Mouse (Mus musculus) small intestine, adult 2 months (tissue): ENCODE measurements around the gene Rxfp3. TPM values are rescaled to one million over a fixed set of nuclear protein-coding genes. Genes with fewer than 3 reads are reported as not detected.

Source experiments
- H3K27ac ChIP-seq: fragments of 200-500 bp; 2 replicates; pipeline ENCODE4 v1.5.1; 2012; ENCODE audit warnings: low read depth, low read length, control low read depth, inconsistent platforms; ENCODE audit not compliant: insufficient read depth
- H3K27me3 ChIP-seq: fragments of 200-500 bp; 2 replicates; pipeline ENCODE4 v1.6.1; 2012; ENCODE audit warnings: mild to moderate bottlenecking, moderate library complexity, low read length, inconsistent platforms; ENCODE audit not compliant: control insufficient read depth, insufficient read depth
- H3K36me3 ChIP-seq: fragments of 200-500 bp; 2 replicates; pipeline ENCODE4 v1.6.1; 2012; ENCODE audit warnings: mild to moderate bottlenecking, low read length, control low read depth, inconsistent platforms; ENCODE audit not compliant: control insufficient read depth, insufficient read depth
- H3K4me1 ChIP-seq: fragments of 200-500 bp; 2 replicates; pipeline ENCODE4 v1.6.1; 2012; ENCODE audit warnings: low read length, inconsistent platforms, mixed read lengths; ENCODE audit not compliant: control insufficient read depth, insufficient read depth, insufficient read length
- H3K4me3 ChIP-seq: fragments of 200-500 bp; 2 replicates; pipeline ENCODE4 v1.5.1; 2012; ENCODE audit warnings: low read depth, mild to moderate bottlenecking, control low read depth, inconsistent platforms, low read length, moderate library complexity
- CTCF ChIP-seq: fragments of 200-500 bp; IDR thresholded peaks from 2 replicates; pipeline ENCODE4 v1.5.1; 2012; ENCODE audit warnings: low read depth, mild to moderate bottlenecking, control low read depth, inconsistent platforms, low read length, moderate library complexity, mixed read lengths; ENCODE audit not compliant: insufficient replicate concordance, insufficient read length; ENCODE audit errors: extremely low read depth
- POLR2A ChIP-seq: fragments of 200-500 bp; IDR thresholded peaks from 2 replicates; pipeline ENCODE4 v1.6.1; 2012; ENCODE audit warnings: low read depth, mild to moderate bottlenecking, control low read depth, inconsistent platforms, low read length, moderate library complexity
- WGBS: fragments of 180-500 bp; shearing (Covaris S2); methylation state at CpG from one replicate; pipeline ENCODE4 v1.1.7; 2018; 5-methylcytosine and 5-hydroxymethylcytosine counted together
- polyA plus RNA-seq: library from polyadenylated mRNA; depleted of rRNA; stranded (reverse); fragments of >200 nt; gene quantifications from 2 replicates; pipeline ENCODE4 v1.2.3, GENCODE M21; 2012

Gene Rxfp3
- polyA plus RNA-seq, 1 experiment: not detected

GRCm38 (mm10) chr15:11053678-11054439 lies 16.1 kb upstream of the Rxfp3 start:
- Histone ChIP-seq H3K4me1 (no peaks in the 10 kb centered on the region), H3K36me3 (no peaks in the 10 kb centered on the region), H3K27ac (no peak overlapping the region), H3K27me3 (no peaks in the 10 kb centered on the region), H3K4me3 (no peak overlapping the region)
- 52% methylated on average over 10 of the region's 10 CpGs for WGBS
- no peak for TF ChIP-seq POLR2A
- TF ChIP-seq CTCF: no peak

GRCm38 (mm10) chr15:11042828-11043227 lies 5.0 kb upstream of the Rxfp3 start:
- H3K4me1 ChIP-seq: no peaks in the 10 kb centered on the region
- H3K27me3 ChIP-seq: no peaks in the 10 kb centered on the region
- H3K27ac ChIP-seq: no peak overlapping the region
- TF ChIP-seq CTCF (no peak), POLR2A (no peak)
- no peak overlapping the region for H3K4me3 ChIP-seq
- no peaks in the 10 kb centered on the region for H3K36me3 ChIP-seq
- WGBS: 39% methylated on average over 5 of the region's 5 CpGs

- Histone ChIP-seq H3K27me3 (peaks cover 13% of the 10 kb centered on the region), H3K36me3 (no peaks in the 10 kb centered on the region), H3K4me3 (no peak overlapping the region), H3K27ac (no peak overlapping the region), H3K4me1 (peaks cover 6% of the 10 kb centered on the region; the same call in 1 of the 2 replicates)
- 93% methylated on average over 2 of the region's 2 CpGs for WGBS
- TF ChIP-seq CTCF (no peak), POLR2A (no peak)
Observed at GRCm38 (mm10) chr15:11041229-11041628, 3.4 kb upstream of the Rxfp3 start.

GRCm38 (mm10) chr15:11040067-11040466 lies 2.3 kb upstream of the Rxfp3 start:
- peaks cover 9% of the 10 kb centered on the region; the same call in 1 of the 2 replicates for H3K4me1 ChIP-seq
- H3K27ac ChIP-seq: no peak overlapping the region
- TF ChIP-seq CTCF (no peak), POLR2A (no peak)
- H3K27me3 ChIP-seq: peaks cover 19% of the 10 kb centered on the region
- H3K36me3 ChIP-seq: no peaks in the 10 kb centered on the region
- no peak overlapping the region for H3K4me3 ChIP-seq
- 24% methylated on average over 5 of the region's 5 CpGs for WGBS

- Histone ChIP-seq H3K36me3 (no peaks in the 10 kb centered on the region), H3K4me1 (peaks cover 9% of the 10 kb centered on the region; the same call in 1 of the 2 replicates), H3K4me3 (no peak overlapping the region), H3K27me3 (peaks cover 22% of the 10 kb centered on the region), H3K27ac (no peak overlapping the region)
- no peak for TF ChIP-seq CTCF
- TF ChIP-seq POLR2A: no peak
- 2% methylated on average over 12 of the region's 12 CpGs for WGBS
Observed at GRCm38 (mm10) chr15:11038476-11038875, 685 bp upstream of the Rxfp3 start.

GRCm38 (mm10) chr15:11037376-11037695 lies 455 bp downstream of the Rxfp3 start:
- WGBS: 6% methylated on average over 8 of the region's 8 CpGs
- no peak for TF ChIP-seq POLR2A
- no peak for TF ChIP-seq CTCF
- no peak overlapping the region; the same call in 1 of the 2 replicates for H3K4me3 ChIP-seq
- H3K36me3 ChIP-seq: no peaks in the 10 kb centered on the region
- peaks cover 22% of the 10 kb centered on the region for H3K27me3 ChIP-seq
- H3K4me1 ChIP-seq: peaks cover 9% of the 10 kb centered on the region; the same call in 1 of the 2 replicates
- no peak overlapping the region for H3K27ac ChIP-seq

GRCm38 (mm10) chr15:11036535-11037375 lies 1.0 kb downstream of the Rxfp3 start:
- Histone ChIP-seq H3K36me3 (no peaks in the 10 kb centered on the region), H3K27ac (no peak overlapping the region), H3K27me3 (peaks cover 22% of the 10 kb centered on the region), H3K4me3 (peak overlapping the region; percentile 41), H3K4me1 (peaks cover 9% of the 10 kb centered on the region; the same call in 1 of the 2 replicates)
- TF ChIP-seq POLR2A: no peak
- no peak for TF ChIP-seq CTCF
- WGBS: 2% methylated on average over 49 of the region's 49 CpGs
